Mouse (Mus musculus) cerebellum, adult 9-11 months (tissue): ENCODE results near the gene Rasgrp4.
"Not testable (repeated sequence)": the region's sequence is repeated elsewhere in the genome, so short reads cannot be mapped to it uniquely, and the experiment has no call there.

Experiments
- DNase-seq: peaks from one replicate; pipeline ENCODE4 v3.0.0; 2022

Rasgrp4 gene

GRCm38 (mm10) chr7:29180077-29180853 lies 45.6 kb downstream of the Rasgrp4 start, which contains the start of gene Psmd8:
Gene Psmd8 (minus strand): TSS chr7:29180701.
- DNase-seq, result peak; percentile 99

- no peak for DNase-seq
Observed at GRCm38 (mm10) chr7:29180854-29181236, 46.2 kb downstream of the Rasgrp4 start.

DNA sequence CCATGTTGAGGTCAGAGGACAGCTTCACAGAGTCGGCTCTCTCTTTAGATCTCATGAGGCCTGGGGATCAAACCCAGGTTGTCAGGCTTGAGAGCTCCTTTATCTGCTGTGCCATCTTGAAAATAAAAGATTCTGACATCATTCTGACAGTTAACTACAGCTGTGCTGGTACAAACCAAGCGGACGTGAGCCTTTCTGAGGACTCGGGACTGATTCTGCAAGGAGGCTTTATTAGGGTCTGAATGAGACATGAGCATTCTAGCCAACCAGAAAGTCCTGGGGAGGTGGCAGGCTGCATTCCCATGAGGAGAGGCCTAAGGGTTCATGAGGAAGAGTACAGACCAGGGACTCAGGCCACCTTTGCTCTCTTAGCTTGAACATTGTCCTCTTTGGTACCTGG lies 46.7 kb downstream of the Rasgrp4 start:
- peak; percentile 41 for DNase-seq

- DNase-seq, result not testable (repeated sequence)
Observed at GRCm38 (mm10) chr7:29194230-29194629, 59.6 kb downstream of the Rasgrp4 start.

DNA sequence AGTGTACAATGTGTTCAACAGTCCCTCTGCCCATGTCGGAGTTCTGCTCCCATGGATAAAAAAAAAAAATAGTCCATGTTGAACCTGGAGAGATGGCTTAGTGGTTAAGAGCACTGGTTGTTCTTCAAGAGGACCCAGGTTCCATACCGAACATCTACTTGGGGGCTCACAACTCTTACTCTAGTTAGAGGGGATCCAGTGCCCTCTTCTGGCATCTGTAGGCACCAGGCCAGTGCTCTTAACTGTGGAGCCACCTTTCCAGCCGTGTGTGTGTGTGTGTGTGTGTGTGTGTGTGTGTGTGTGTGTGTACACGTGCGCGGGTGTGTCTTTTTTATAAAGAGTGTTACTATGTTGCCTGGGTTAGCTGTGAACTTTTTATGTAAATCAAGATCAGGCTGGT lies 67.9 kb downstream of the Rasgrp4 start:
- DNase-seq, result no peak
